In genomic region chr12:116660076-116660475, GRCm38 (mm10) we compare ENCODE assay signal across 12 mouse cellular contexts.
DNase-seq lines count a peak whose midpoint lies in the region; TF ChIP-seq lines count a peak whose summit lies in the region.
"Had no signal": no experiment of that assay in that cellular context is flagged by ENCODE, and none has a peak within 500 bp of the region (broad histone marks: within the 10 kb centered on the region; RNA-seq: fewer than 3 reads in every experiment).

No protein-coding gene starts in this region.

- no peak for TF ChIP-seq CTCF in layer of hippocampus, adult 2 months (conservative IDR thresholded peaks at IDR 0.05)
- TF ChIP-seq CTCF in thymus, adult 2 months (IDR thresholded peaks at IDR 0.05; ENCODE audit: borderline replicate concordance, control insufficient read depth, extremely low read depth, insufficient read depth, low read length, poor library complexity) = no peak

- DNase-seq in layer of hippocampus, adult 2 months (ENCODE audit: low spot score in 2 of 2) = peak; percentile 45
- no peak for DNase-seq in layer of hippocampus, adult 9-10 months (ENCODE audit: low spot score)
- DNase-seq in cerebellum, adult 8-10 months = peak; percentile 38
- DNase-seq in left cerebral cortex, postnatal 25 days (ENCODE audit: low spot score in 2 of 2) = peak; percentile 48 to 62
- peak; percentile 53 for DNase-seq in thymus, adult 2 months
- no peak for DNase-seq in adrenal gland, postnatal 10 days
- no peak for DNase-seq in lung, postnatal 14 days
- DNase-seq in natural killer cell, adult 2 months (ENCODE audit: low spot score in 2 of 2) = no peak
- DNase-seq: kidney, adult 8-10 months; liver, embryonic 13.5 days had no signal

- intact Hi-C loops in left cerebral cortex, postnatal 25 days (cut with DNase I) = no loop called here

- H3K27me3 ChIP-seq in thymus, adult 2 months (ENCODE audit: control insufficient read depth, insufficient read depth, low read length) = no peaks in the 10 kb centered on the region
- H3K27me3 ChIP-seq: liver, embryonic 13.5 days; neural tube, embryonic 13.5 days had no signal

- H3K4me3 ChIP-seq in layer of hippocampus, adult 2 months = no peak overlapping the region
- no peak overlapping the region for H3K4me3 ChIP-seq in thymus, adult 2 months (ENCODE audit: control insufficient read depth, insufficient read depth, low read length)
- H3K4me3 ChIP-seq: liver, embryonic 13.5 days; neural tube, embryonic 13.5 days had no signal

- no peaks in the 10 kb centered on the region for H3K36me3 ChIP-seq in thymus, adult 2 months (ENCODE audit: control insufficient read depth, insufficient read depth, low read length)
- H3K36me3 ChIP-seq: liver, embryonic 13.5 days; neural tube, embryonic 13.5 days had no signal

- 21% methylated on average over 7 of the region's 7 CpGs for WGBS in thymus, adult 2 months

- no peak for TF ChIP-seq POLR2A in thymus, adult 2 months (IDR thresholded peaks at IDR 0.05; ENCODE audit: control insufficient read depth, extremely low read depth, insufficient read depth, low read length, poor library complexity)

- peak overlapping the region; percentile 85 for H3K27ac ChIP-seq in layer of hippocampus, adult 2 months
- H3K27ac ChIP-seq in thymus, adult 2 months (ENCODE audit: control insufficient read depth, insufficient read depth, low read length) = peak overlapping the region; percentile 81
- H3K27ac ChIP-seq: liver, embryonic 13.5 days; neural tube, embryonic 13.5 days; stomach, postnatal 0 days had no signal

- H3K4me1 ChIP-seq in thymus, adult 2 months (replicated peaks; ENCODE audit: control insufficient read depth, insufficient read depth, low read length) = peaks cover 13% of the 10 kb centered on the region
- H3K4me1 ChIP-seq: liver, embryonic 13.5 days had no signal

Comparison
In these comparisons a context has a peak if more than half of its experiments do, and no peak if none do; other contexts are left out.
1. DNase-seq: peak in layer of hippocampus, adult 2 months (2 of 2), cerebellum, adult 8-10 months (single experiment), left cerebral cortex, postnatal 25 days (2 of 2) and thymus, adult 2 months (single experiment); none in layer of hippocampus, adult 9-10 months (single experiment), adrenal gland, postnatal 10 days (single experiment), lung, postnatal 14 days (single experiment) and natural killer cell, adult 2 months (0 of 2).